Mouse (Mus musculus): Measurements from ENCODE around the gene Prkab2. TPM values are rescaled to one million over a fixed set of nuclear protein-coding genes. Genes with fewer than 3 reads are reported as not detected.
A peak's percentile ranks its signal among the peaks of the same experiment; 100 is the strongest.

Prkab2 gene
- total and polyA plus RNA-seq, 3 experiments, result 3.3 to 7.0 TPM; not detected in 1

- peaks cover 0 to 4% of the 10 kb centered on the region in 2 experiments; a peak in 1 of 4 replicates for H3K4me1 ChIP-seq (ENCODE audit: control insufficient read depth in 1 of 2, insufficient read depth in 2 of 2, low read length in 2 of 2)
- no peak overlapping the region for H3K27ac ChIP-seq (ENCODE audit: control insufficient read depth, low read depth, low read length)
- H3K27me3 ChIP-seq (ENCODE audit: control insufficient read depth in 1 of 2, insufficient read depth in 2 of 2, low read length in 2 of 2), result peaks cover 3 to 5% of the 10 kb centered on the region in 2 experiments
- H3K9ac ChIP-seq (ENCODE audit: control insufficient read depth, low read depth, low read length, poor library complexity, severe bottlenecking), result no peak overlapping the region
- peaks cover 0 to 6% of the 10 kb centered on the region in 2 experiments; a peak in 2 of 4 replicates for H3K36me3 ChIP-seq (ENCODE audit: control insufficient read depth in 1 of 2, insufficient read depth in 2 of 2, low read length in 2 of 2)
- no peaks in the 10 kb centered on the region for H3K79me2 ChIP-seq (ENCODE audit: control insufficient read depth, insufficient read depth, low read length, poor library complexity)
- peak; percentile 69 for TF ChIP-seq ETS1 (IDR thresholded peaks at IDR 0.05; ENCODE audit: low read depth, low read length)
- peak; percentile 59; the same call in 1 of the 2 replicates for TF ChIP-seq GATA1 (IDR thresholded peaks at IDR 0.05; ENCODE audit: low read depth, low read length)
- TF ChIP-seq CHD1 (IDR thresholded peaks at IDR 0.05; ENCODE audit: low read depth, low read length), result no peak
- TF ChIP-seq EP300 (IDR thresholded peaks at IDR 0.05; ENCODE audit: low read depth in 1 of 2, low read length in 2 of 2), result peak; percentile 8 to 37; a peak in 2 of 4 replicates
- TF ChIP-seq MYB (IDR thresholded peaks at IDR 0.05; ENCODE audit: low read depth, low read length), result no peak
- H3K9me3 ChIP-seq (replicated peaks; ENCODE audit: insufficient read depth, low read length), result no peaks in the 10 kb centered on the region
- DNase-seq (ENCODE audit: low read depth, low spot score), result no peak
- H3K4me3 ChIP-seq (ENCODE audit: control insufficient read depth in 1 of 2, insufficient read depth in 1 of 2, low read depth in 2 of 2, low read length in 2 of 2), result no peak overlapping the region
These were observed 9.5 kb upstream of the Prkab2 start for GRCm38 (mm10) chr3:97648518-97648917.

GRCm38 (mm10) chr3:97649022-97649421, 9.0 kb upstream of the Prkab2 start:
- Histone ChIP-seq H3K4me1 (ENCODE audit: control insufficient read depth in 1 of 2, insufficient read depth in 2 of 2, low read length in 2 of 2) (peaks cover 0 to 4% of the 10 kb centered on the region in 2 experiments; a peak in 1 of 4 replicates), H3K27me3 (ENCODE audit: control insufficient read depth in 1 of 2, insufficient read depth in 2 of 2, low read length in 2 of 2) (peaks cover 2 to 3% of the 10 kb centered on the region in 2 experiments; a peak in 3 of 4 replicates), H3K36me3 (ENCODE audit: control insufficient read depth in 1 of 2, insufficient read depth in 2 of 2, low read length in 2 of 2) (peaks cover 0 to 6% of the 10 kb centered on the region in 2 experiments; a peak in 2 of 4 replicates), H3K9me3 (replicated peaks; ENCODE audit: insufficient read depth, low read length) (no peaks in the 10 kb centered on the region), H3K4me3 (ENCODE audit: control insufficient read depth in 1 of 2, insufficient read depth in 1 of 2, low read depth in 2 of 2, low read length in 2 of 2) (no peak overlapping the region), H3K27ac (ENCODE audit: control insufficient read depth, low read depth, low read length) (no peak overlapping the region), H3K79me2 (ENCODE audit: control insufficient read depth, insufficient read depth, low read length, poor library complexity) (no peaks in the 10 kb centered on the region), H3K9ac (ENCODE audit: control insufficient read depth, low read depth, low read length, poor library complexity, severe bottlenecking) (no peak overlapping the region)
- TF ChIP-seq ETS1 (IDR thresholded peaks at IDR 0.05; ENCODE audit: low read depth, low read length), result no peak
- DNase-seq (ENCODE audit: low read depth, low spot score), result no peak

GRCm38 (mm10) chr3:97649469-97649868, 8.5 kb upstream of the Prkab2 start:
- no peaks in the 10 kb centered on the region for H3K79me2 ChIP-seq (ENCODE audit: control insufficient read depth, insufficient read depth, low read length, poor library complexity)
- no peak overlapping the region for H3K4me3 ChIP-seq (ENCODE audit: control insufficient read depth in 1 of 2, insufficient read depth in 1 of 2, low read depth in 2 of 2, low read length in 2 of 2)
- H3K27ac ChIP-seq (ENCODE audit: control insufficient read depth, low read depth, low read length), result no peak overlapping the region
- H3K9me3 ChIP-seq (replicated peaks; ENCODE audit: insufficient read depth, low read length), result no peaks in the 10 kb centered on the region
- peaks cover 2 to 3% of the 10 kb centered on the region in 2 experiments; a peak in 3 of 4 replicates for H3K27me3 ChIP-seq (ENCODE audit: control insufficient read depth in 1 of 2, insufficient read depth in 2 of 2, low read length in 2 of 2)
- H3K36me3 ChIP-seq (ENCODE audit: control insufficient read depth in 1 of 2, insufficient read depth in 2 of 2, low read length in 2 of 2), result peaks cover 0 to 6% of the 10 kb centered on the region in 2 experiments; a peak in 2 of 4 replicates
- H3K9ac ChIP-seq (ENCODE audit: control insufficient read depth, low read depth, low read length, poor library complexity, severe bottlenecking), result no peak overlapping the region
- no peak for DNase-seq (ENCODE audit: low read depth, low spot score)
- TF ChIP-seq HCFC1 (IDR thresholded peaks at IDR 0.05; ENCODE audit: low read depth, low read length), result no peak
- no peak for TF ChIP-seq MXI1 (IDR thresholded peaks at IDR 0.05; ENCODE audit: low read depth, low read length)
- TF ChIP-seq MAFK (IDR thresholded peaks at IDR 0.05; ENCODE audit: borderline replicate concordance, low read depth, low read length), result no peak
- no peak for TF ChIP-seq USF2 (IDR thresholded peaks at IDR 0.05; ENCODE audit: borderline replicate concordance in 1 of 2, insufficient read depth in 1 of 2, low read depth in 1 of 2, low read length in 2 of 2)
- no peak for TF ChIP-seq ETS1 (IDR thresholded peaks at IDR 0.05; ENCODE audit: low read depth, low read length)
- TF ChIP-seq MEF2A (IDR thresholded peaks at IDR 0.05; ENCODE audit: extremely low read depth, insufficient replicate concordance, low read depth, low read length, poor library complexity, severe bottlenecking), result no peak
- TF ChIP-seq POLR2AphosphoS5 (IDR thresholded peaks at IDR 0.05; ENCODE audit: borderline replicate concordance, low read depth, low read length), result no peak
- TF ChIP-seq ZNF384 (IDR thresholded peaks at IDR 0.05; ENCODE audit: low read depth, low read length), result no peak
- no peak for TF ChIP-seq GATA1 (IDR thresholded peaks at IDR 0.05; ENCODE audit: low read depth, low read length)
- TF ChIP-seq CHD1 (IDR thresholded peaks at IDR 0.05; ENCODE audit: low read depth, low read length), result no peak
- no peak for TF ChIP-seq CHD2 (IDR thresholded peaks at IDR 0.05; ENCODE audit: low read length)
- TF ChIP-seq ZMIZ1 (IDR thresholded peaks at IDR 0.05; ENCODE audit: low read depth, low read length), result no peak
- TF ChIP-seq MYB (IDR thresholded peaks at IDR 0.05; ENCODE audit: low read depth, low read length), result no peak
- TF ChIP-seq ZKSCAN1 (IDR thresholded peaks at IDR 0.05; ENCODE audit: low read depth, low read length), result no peak
- no peak for TF ChIP-seq TBP (IDR thresholded peaks at IDR 0.05; ENCODE audit: low read depth, low read length)
- no peak for TF ChIP-seq ZC3H11A (IDR thresholded peaks at IDR 0.05; ENCODE audit: low read depth, low read length)
- TF ChIP-seq USF1 (IDR thresholded peaks at IDR 0.05; ENCODE audit: low read depth, low read length), result no peak
- peaks cover 0 to 4% of the 10 kb centered on the region in 2 experiments; a peak in 1 of 4 replicates for H3K4me1 ChIP-seq (ENCODE audit: control insufficient read depth in 1 of 2, insufficient read depth in 2 of 2, low read length in 2 of 2)

Data from MEL (cell line).